Mouse (Mus musculus): ENCODE measurements around the gene Wdr82. TPM values are rescaled to one million over a fixed set of nuclear protein-coding genes. Genes with fewer than 3 reads are reported as not detected.

Gene Wdr82
- polyA plus RNA-seq (2012; rRNA removed): 137 and 140 TPM in 2 replicates

- WGBS: under 1% methylated on average over 80 of the region's 81 CpGs
- TF ChIP-seq CTCF (IDR thresholded peaks at IDR 0.05; ENCODE audit: borderline replicate concordance, insufficient read depth, low read depth, low read length): no peak
- peak; percentile 79; the same call in 1 of the 2 replicates for TF ChIP-seq POLR2A (IDR thresholded peaks at IDR 0.05; ENCODE audit: borderline replicate concordance, insufficient read depth, low read length)
- DNase-seq: peak; percentile 92 to 93
Measured at GRCm38 (mm10) chr9:106170556-106171345, at the start of gene Wdr82. Gene Wdr82 (plus strand): TSS chr9:106170928.

GRCm38 (mm10) chr9:106123599-106123998 lies 47.1 kb upstream of the Wdr82 start:
- no peak overlapping the region for H3K27ac ChIP-seq (ENCODE audit: insufficient read depth, low read length)
- 56% methylated on average over 4 of the region's 4 CpGs for WGBS
- no peaks in the 10 kb centered on the region for H3K27me3 ChIP-seq (ENCODE audit: control insufficient read depth, insufficient read depth, low read length)
- TF ChIP-seq CTCF (IDR thresholded peaks at IDR 0.05; ENCODE audit: borderline replicate concordance, insufficient read depth, low read depth, low read length) (peak; percentile 79), POLR2A (IDR thresholded peaks at IDR 0.05; ENCODE audit: borderline replicate concordance, insufficient read depth, low read length) (no peak)
- H3K4me3 ChIP-seq (replicated peaks; ENCODE audit: insufficient read depth, low read depth, low read length): no peak overlapping the region
- peak; percentile 29 to 37 for DNase-seq
- no peaks in the 10 kb centered on the region; the same call in 1 of the 2 replicates for H3K4me1 ChIP-seq (ENCODE audit: control insufficient read depth, insufficient read depth, low read length)

More at GRCm38 (mm10) chr9:106170556-106171345, at the start of gene Wdr82:
- Histone ChIP-seq H3K4me1 (ENCODE audit: control insufficient read depth, insufficient read depth, low read length) (peaks cover 11% of the 10 kb centered on the region), H3K27me3 (ENCODE audit: control insufficient read depth, insufficient read depth, low read length) (no peaks in the 10 kb centered on the region), H3K4me3 (replicated peaks; ENCODE audit: insufficient read depth, low read depth, low read length) (peak within 1 kb of the TSS; percentile 97), H3K27ac (ENCODE audit: insufficient read depth, low read length) (peak within 1 kb of the TSS; percentile 95)

GRCm38 (mm10) chr9:106126786-106127251 lies 43.9 kb upstream of the Wdr82 start:
- Histone ChIP-seq H3K4me1 (ENCODE audit: control insufficient read depth, insufficient read depth, low read length) (no peaks in the 10 kb centered on the region; the same call in 1 of the 2 replicates), H3K4me3 (replicated peaks; ENCODE audit: insufficient read depth, low read depth, low read length) (no peak overlapping the region), H3K27ac (ENCODE audit: insufficient read depth, low read length) (no peak overlapping the region), H3K27me3 (ENCODE audit: control insufficient read depth, insufficient read depth, low read length) (no peaks in the 10 kb centered on the region)
- no peak for DNase-seq
- no peak for TF ChIP-seq CTCF (IDR thresholded peaks at IDR 0.05; ENCODE audit: borderline replicate concordance, insufficient read depth, low read depth, low read length)
- TF ChIP-seq POLR2A (IDR thresholded peaks at IDR 0.05; ENCODE audit: borderline replicate concordance, insufficient read depth, low read length): no peak
- 23% methylated on average over 2 of the region's 2 CpGs for WGBS

GRCm38 (mm10) chr9:106129072-106129471 lies 41.7 kb upstream of the Wdr82 start:
- H3K4me1 ChIP-seq (ENCODE audit: control insufficient read depth, insufficient read depth, low read length): no peaks in the 10 kb centered on the region; the same call in 1 of the 2 replicates
- H3K27me3 ChIP-seq (ENCODE audit: control insufficient read depth, insufficient read depth, low read length): no peaks in the 10 kb centered on the region
- WGBS: 78% methylated on average over 2 of the region's 2 CpGs
- DNase-seq: no peak
- TF ChIP-seq POLR2A (IDR thresholded peaks at IDR 0.05; ENCODE audit: borderline replicate concordance, insufficient read depth, low read length) (no peak), CTCF (IDR thresholded peaks at IDR 0.05; ENCODE audit: borderline replicate concordance, insufficient read depth, low read depth, low read length) (no peak)
- H3K4me3 ChIP-seq (replicated peaks; ENCODE audit: insufficient read depth, low read depth, low read length): no peak overlapping the region
- no peak overlapping the region for H3K27ac ChIP-seq (ENCODE audit: insufficient read depth, low read length)

- 84% methylated on average over 7 of the region's 7 CpGs for WGBS
- Histone ChIP-seq H3K4me1 (ENCODE audit: control insufficient read depth, insufficient read depth, low read length) (no peaks in the 10 kb centered on the region; the same call in 1 of the 2 replicates), H3K4me3 (replicated peaks; ENCODE audit: insufficient read depth, low read depth, low read length) (no peak overlapping the region), H3K27ac (ENCODE audit: insufficient read depth, low read length) (no peak overlapping the region), H3K27me3 (ENCODE audit: control insufficient read depth, insufficient read depth, low read length) (no peaks in the 10 kb centered on the region)
- no peak for DNase-seq
- TF ChIP-seq CTCF (IDR thresholded peaks at IDR 0.05; ENCODE audit: borderline replicate concordance, insufficient read depth, low read depth, low read length): no peak
- no peak for TF ChIP-seq POLR2A (IDR thresholded peaks at IDR 0.05; ENCODE audit: borderline replicate concordance, insufficient read depth, low read length)
Measured at GRCm38 (mm10) chr9:106130250-106130649, 40.5 kb upstream of the Wdr82 start.

GRCm38 (mm10) chr9:106137671-106138216 lies 33.0 kb upstream of the Wdr82 start:
- WGBS: 75% methylated on average over 10 of the region's 10 CpGs
- H3K4me1 ChIP-seq (ENCODE audit: control insufficient read depth, insufficient read depth, low read length): peaks cover 9% of the 10 kb centered on the region; the same call in 1 of the 2 replicates
- DNase-seq: no peak
- H3K27ac ChIP-seq (ENCODE audit: insufficient read depth, low read length): no peak overlapping the region
- H3K4me3 ChIP-seq (replicated peaks; ENCODE audit: insufficient read depth, low read depth, low read length): no peak overlapping the region
- TF ChIP-seq CTCF (IDR thresholded peaks at IDR 0.05; ENCODE audit: borderline replicate concordance, insufficient read depth, low read depth, low read length): no peak
- no peak for TF ChIP-seq POLR2A (IDR thresholded peaks at IDR 0.05; ENCODE audit: borderline replicate concordance, insufficient read depth, low read length)
- no peaks in the 10 kb centered on the region for H3K27me3 ChIP-seq (ENCODE audit: control insufficient read depth, insufficient read depth, low read length)

GRCm38 (mm10) chr9:106139763-106140162 lies 31.0 kb upstream of the Wdr82 start:
- Histone ChIP-seq H3K27ac (ENCODE audit: insufficient read depth, low read length) (no peak overlapping the region), H3K4me1 (ENCODE audit: control insufficient read depth, insufficient read depth, low read length) (peaks cover 9% of the 10 kb centered on the region; the same call in 1 of the 2 replicates), H3K4me3 (replicated peaks; ENCODE audit: insufficient read depth, low read depth, low read length) (no peak overlapping the region), H3K27me3 (ENCODE audit: control insufficient read depth, insufficient read depth, low read length) (no peaks in the 10 kb centered on the region)
- DNase-seq: peak; percentile 18 to 25
- TF ChIP-seq CTCF (IDR thresholded peaks at IDR 0.05; ENCODE audit: borderline replicate concordance, insufficient read depth, low read depth, low read length): no peak
- TF ChIP-seq POLR2A (IDR thresholded peaks at IDR 0.05; ENCODE audit: borderline replicate concordance, insufficient read depth, low read length): no peak
- 46% methylated on average over 10 of the region's 10 CpGs for WGBS
